Mouse (Mus musculus) kidney, postnatal 4 days (tissue): ENCODE results near the gene Irf2bpl.
A peak's percentile ranks its signal among the peaks of the same experiment; 100 is the strongest.

ENCODE experiments used
- DNase-seq, 2 experiments: peaks; one replicate each; pipeline ENCODE4 v3.0.0; 2021; ENCODE audit warnings: mixed read lengths in 2 of 2

The Irf2bpl gene

DNA sequence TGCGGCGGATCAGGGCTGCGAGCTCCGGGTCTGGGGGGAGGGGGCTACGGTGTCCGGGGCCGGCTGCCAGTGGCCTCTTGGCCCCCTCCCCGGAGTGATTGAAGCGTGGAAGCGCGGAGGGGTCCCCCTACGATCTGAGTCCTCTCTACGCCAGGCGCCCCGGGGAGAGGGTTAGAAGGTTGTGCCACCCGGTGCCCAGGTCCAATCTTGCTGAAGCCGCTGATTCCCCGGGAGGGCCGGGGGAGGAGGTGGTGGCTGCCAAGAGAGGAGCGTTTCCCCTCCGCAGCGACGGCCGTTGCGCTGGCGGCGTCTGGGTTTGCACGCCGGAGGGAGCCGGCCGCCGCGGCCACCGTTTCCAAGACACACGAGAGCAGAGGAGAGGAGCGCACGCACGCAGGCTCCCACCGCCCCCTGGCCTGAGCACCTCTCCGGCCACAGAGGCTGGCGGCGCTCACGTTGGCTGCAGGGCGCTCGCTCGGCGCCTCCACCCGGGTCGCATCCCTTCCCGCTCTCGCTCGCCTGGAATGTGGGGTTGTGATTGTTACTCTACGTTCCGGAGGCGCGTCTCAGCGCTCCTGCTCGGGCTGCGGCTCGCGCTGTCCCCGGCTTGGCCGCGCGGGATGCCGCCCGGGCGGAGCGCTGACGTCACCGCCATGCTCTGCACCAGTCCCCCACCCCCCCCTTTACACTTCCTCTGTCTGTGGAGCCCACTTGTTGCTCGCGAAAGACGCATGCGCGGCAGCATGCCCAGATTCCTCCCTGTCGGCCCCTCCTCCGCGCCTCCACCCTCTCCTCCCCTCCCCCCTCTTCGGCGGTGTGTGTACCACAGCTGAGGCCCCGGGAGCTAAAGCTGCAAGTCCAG, at the start of gene Irf2bpl:
Gene Irf2bpl, minus strand, starts transcription at position 602 of the 862 bp plus-strand sequence.
- peak; percentile 100 for DNase-seq

DNA sequence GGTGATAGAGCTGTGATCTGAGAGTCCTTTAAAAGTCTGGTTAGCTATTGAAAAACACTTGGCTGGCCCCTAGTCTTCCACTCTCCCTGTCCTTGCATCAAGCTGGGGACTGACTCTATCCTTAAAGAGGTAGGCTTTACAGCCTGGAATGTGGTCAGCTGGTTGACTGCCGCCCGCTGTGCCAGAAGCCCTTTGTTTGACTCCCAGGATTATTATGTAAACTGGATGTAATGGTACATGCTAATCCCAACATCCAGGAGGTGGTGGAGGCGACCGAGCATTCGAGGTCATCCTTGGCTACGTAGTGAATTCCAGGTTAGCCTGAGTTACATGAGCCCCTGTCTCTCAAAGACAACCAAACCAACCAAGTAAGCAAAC, 48.0 kb upstream of the Irf2bpl start:
- peak in 1 of 2 experiments; percentile 55 for DNase-seq

DNA sequence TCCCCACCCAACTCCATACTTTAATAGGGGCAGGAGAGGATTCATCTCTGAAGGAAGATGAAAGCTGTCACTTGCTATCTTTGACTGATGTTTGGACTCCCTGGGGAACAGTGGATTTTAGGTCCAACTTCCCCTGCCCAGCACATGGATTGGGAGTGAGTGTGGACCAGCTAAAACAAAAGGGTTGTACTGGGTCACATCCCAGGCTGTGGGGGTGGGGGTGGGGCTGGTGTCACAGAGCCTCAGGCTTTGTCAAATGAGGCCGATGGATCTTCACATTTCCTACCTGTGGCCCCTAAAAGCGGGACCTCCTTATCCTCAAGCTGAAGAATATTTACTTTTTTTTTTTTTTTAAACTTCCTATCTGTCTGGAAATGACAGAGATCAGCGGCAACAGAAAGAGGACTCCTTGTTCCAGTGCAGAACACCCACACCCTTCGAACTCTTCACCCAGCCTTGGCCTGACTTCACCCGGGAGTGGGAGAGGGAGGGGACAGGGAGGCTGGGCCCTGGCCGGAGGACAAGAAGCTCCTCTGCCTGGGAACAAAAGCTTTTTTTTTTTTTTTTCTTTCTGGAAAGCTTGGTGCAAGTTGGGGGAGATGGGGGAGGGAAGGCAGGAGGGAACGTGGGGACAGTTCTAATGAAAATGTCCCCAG, 47.4 kb upstream of the Irf2bpl start:
- DNase-seq, result peak; percentile 52 to 72

DNA sequence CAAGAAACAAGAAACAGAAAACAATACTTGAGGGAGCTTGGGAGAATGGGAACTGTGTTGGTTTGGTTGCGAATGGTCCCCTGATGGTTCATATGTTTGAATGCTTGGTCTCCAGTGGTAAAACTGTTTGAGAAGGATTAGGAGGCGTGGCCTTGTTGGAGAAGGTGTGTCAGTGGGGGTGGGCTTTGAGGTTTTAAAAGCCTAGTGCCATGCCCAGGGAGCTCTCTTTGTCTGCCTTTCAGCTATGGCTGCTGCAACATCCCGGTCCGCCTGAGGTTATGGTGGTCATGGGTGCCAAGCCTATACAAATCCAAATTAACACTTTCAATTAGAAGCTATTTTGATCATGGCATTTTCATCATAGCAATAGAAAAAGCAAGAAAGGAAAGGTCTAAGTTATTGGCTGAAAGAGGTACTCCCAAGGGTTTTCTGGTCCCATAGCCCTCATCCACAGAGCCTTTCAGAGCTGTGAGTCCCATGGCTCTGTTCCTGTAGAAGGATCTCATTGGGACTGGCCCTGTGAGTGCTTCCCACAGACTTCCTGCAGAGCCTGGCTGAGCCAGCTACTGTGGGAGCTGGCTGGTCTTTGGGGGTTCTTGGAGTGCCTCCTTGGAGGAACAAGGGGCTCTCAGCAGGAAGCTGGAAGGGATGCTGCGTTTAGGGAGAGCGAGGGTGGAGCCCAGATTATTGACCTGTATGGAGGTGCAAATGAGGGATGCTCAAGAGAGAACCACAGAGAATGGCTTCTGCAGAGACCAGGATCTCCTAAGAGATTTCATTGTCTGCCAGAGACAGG, 46.5 kb upstream of the Irf2bpl start:
- DNase-seq, result no peak

DNA sequence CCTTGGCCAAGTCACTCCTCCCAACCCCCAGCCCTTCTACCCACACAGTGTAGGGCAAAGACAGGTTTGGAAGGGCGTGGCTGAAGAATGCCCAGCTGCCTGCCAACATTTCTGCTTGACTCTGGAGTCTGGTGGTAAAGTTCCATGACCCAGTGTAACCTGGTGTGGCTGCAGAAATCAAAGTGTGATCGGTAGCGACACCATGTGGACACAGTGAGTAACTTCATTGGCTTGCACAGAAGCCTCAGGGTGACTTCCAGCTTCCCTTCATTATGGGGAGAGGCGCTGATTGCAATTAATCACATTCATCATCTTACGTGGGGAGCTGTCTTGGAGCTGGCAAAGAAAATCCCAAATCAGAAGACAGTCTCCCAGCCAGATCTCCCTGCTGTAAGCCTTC, 39.2 kb upstream of the Irf2bpl start:
- peak; percentile 82 to 86 for DNase-seq

DNA sequence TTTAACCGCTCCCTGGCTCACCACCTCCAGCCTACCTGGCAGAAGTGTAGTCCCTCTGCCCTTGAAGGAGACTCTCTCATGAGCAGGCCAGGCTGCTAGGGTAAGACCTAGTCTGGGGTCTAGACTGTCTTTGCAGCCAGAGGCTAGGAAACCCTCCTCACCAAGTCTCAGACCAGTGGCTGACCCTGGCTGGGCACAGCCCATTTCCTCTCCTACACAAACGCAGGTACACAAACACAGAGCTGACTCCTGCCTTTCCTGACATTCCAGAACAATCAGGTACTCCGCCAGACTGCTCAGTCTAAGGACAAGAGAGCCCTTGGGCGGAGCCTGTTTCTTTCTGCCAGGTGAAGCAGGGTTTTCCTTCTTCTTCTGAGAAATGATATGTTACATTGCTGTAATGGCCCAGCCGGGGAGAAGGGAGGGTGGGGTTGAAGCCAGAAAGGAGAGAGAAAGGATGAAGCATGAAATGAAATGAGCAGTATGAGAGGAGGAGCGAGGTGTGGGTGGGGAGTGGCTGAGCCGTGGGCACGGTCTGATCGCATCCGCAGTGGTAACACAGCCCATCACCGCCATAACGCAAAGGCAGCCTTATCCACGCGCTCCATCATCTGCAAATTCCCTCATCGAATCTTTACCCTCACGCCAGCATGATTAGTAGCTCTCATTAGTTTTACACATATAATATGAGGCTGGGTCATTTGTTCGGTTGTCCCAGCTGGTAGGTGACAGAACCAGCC, 34.6 kb upstream of the Irf2bpl start:
- peak in 1 of 2 experiments; percentile 31 for DNase-seq

DNA sequence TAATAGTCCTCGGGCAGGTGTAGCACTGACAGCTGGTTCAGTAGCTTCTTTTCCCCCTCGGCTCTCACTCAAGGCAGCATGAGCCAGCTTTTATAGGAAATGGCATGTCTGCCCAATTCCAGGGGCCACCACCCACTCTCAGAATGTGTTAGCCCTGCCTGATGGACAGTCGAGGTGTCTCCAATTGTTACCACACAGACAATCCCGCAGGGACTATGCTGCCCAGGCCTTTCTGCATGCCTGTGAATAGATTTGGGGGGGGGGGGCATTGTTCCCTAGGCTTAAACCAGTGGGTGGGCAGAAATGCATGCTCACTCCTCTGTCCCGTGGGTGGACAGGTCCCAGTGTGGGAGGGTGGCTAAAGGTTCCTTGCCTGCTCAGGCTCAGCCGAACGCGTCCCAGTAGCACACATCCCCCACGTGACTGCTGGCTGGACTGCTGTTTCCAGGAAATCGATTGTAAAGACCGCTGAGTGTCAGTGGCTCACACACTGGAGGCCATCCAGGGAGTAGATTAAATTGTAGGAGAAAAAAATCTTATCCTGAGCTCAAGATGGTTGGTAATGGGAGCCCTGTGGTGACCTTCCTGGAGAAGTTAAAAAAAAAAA, 33.9 kb upstream of the Irf2bpl start:
- peak; percentile 66 to 73 for DNase-seq

DNA sequence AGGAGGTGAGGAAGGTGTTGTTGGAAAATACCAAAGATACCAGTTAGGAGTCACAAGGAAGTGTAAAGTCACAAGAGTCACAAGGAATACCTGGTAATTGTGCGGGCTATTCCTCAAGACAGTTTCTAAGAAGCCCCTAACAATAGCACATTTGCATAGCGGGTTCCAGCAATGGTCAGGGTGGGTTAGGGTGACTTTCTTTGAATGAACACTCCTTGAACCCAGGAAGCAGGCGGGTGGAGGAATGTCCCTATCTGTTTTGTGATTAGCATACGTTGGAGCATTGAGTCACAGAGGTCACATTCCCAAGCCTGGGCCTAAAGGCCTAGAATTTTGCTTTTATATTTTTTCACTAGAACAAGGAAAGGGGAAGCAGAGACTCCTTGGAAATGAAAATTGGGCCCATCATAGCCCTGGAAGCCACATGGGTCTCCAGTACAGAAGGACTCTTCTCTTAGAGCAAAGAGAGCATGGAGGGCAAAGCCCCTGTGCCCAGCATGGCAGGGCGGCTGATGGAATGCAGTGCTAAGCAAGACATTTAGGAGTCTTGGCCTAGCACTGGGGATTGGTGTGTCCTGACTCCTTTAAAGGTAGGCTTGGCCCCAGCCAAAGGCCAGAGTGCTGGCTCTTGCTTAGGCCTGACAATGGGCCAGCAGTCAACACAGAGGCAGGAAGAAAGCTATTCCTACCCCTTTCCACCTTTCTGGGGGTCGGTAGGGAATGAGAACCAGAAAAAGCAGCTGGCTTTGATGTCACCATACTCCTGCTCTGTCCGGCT, 32.4 kb upstream of the Irf2bpl start:
- DNase-seq, result no peak

DNA sequence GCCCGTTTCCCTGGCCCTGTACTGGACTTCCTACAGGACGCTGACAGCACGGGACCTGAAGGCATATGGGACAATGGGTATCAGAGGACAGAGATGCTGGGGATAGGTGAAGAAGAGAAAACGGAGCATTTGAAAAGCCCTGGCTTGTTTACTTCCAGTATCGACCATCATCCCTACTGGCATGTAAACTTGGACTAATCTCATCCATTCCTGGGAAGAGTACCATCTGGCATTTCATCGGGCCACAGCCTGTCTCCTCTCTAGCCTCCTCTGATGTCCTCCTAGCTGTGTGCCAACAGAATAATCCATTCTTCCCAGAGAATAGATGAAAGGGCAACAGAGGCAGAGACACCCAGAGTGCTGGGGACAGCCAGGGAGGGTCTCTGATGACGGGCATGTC, 31.0 kb upstream of the Irf2bpl start:
- DNase-seq, result no peak

DNA sequence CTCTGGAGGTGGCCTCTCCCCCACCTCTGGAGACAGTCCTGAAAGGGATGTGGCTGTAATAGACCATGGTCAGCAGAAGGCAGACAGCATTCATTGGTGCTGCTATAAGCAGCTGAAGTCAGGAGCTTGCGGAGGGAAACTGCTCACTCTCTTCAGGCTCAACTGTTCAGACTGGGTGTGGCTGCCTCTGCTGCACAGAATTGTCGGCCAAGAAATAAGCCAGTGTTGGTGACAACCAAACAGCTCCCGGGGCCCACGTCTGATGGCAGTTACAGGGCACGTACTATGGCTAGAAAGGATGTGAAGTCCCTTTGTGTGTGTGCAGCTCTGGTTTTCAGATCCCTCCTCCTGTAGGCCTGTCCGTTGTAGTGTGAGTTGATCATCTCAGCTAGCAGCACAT, 30.2 kb upstream of the Irf2bpl start:
- no peak for DNase-seq

DNA sequence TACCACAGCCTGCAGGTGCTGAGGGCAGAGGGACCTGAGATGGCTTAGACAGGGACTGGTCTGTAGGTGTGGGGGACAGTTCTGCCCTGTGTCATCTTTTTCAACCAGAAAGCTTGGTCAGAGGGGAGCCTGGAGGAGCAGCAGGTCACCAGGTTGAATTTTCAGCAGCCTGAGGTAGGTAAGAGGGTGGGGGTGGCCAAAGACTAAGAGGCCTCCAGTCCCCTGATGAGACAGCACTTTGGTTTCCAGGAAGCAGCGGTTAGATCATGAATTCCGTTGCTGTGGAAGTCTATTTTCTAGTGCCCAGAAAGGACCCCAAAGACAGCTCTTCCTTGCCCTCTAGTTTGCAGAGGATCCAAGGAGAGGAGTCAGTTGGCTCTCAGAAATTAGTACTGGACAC, 29.8 kb upstream of the Irf2bpl start:
- no peak for DNase-seq

DNA sequence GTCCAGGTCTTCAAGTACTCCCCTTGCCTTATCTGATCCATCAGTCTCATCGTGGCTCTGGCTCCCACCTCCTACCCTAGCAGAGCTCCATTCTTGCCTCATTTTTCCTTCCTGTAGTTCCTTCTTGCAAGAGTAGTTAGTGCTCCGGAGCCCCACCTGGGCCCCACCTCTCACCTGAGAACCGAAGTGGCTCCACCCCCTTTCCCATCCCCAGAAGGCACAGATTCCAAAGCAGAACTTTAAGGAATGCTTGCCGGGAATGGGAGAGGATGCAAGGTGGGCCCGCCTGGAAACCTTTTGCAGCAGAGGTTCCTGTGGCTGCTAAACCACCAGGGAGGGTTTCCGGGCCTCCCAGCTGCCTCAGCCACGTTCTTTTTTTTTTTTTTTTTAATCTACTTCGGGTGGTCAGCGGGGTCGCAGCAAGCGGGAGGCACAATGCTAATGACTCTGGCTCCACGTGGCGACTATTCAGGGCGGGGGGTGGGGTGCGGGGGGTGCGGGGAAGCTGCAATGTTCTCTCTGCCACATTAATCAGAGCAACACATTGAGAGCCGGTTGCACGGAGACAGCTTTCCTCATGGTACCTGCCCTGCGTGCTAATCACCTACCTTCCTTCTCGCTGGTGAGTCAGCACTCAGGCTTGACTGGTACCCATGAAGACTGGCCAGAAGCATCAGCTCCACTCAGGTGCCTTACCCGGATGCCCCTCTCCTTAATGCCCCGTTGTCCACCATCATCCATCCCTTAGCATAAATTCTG, 27.9 kb upstream of the Irf2bpl start:
- peak in 1 of 2 experiments; percentile 51 for DNase-seq

DNA sequence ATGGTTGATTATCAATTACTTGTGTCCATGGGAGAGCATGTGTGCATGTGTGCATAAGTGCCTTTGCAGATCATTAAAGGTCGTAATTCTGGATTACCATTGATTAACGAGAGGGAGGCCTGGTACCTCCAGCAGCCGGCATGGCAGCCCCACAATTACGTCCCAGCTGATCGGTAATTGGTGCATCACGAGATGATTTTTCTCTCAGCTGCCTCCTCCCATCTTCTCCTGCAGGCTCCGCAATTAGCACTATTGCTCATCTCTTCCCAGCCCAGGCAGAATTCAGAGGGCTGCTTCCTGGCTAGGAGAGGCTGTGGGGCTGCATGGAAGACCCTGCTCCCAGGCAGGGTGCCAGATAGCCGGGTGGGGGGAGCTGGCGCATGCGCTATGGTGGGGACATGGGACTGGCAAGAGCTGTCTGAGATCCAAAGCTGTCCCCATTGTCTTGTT, 26.9 kb upstream of the Irf2bpl start:
- peak; percentile 58 to 62 for DNase-seq

DNA sequence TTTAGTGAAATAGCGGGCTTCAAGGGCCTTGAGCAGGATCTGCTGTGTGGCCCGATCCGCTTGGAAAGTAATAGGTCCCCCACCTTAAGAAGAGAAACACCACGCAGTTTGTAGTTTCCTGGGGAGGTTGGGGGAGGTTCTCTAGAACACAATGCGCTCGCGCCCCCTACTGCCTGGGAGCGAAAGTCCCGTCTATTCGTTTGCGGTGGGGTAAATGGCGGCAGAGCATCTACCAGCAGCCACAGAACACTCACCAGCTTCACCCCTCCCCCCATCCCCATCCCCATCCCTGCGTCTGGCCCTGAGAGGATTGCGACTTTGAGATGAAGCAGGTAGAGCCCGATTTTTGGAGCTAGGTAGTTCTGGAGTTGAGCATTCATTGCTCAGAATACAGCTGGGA, 21.8 kb upstream of the Irf2bpl start:
- peak; percentile 92 for DNase-seq

DNA sequence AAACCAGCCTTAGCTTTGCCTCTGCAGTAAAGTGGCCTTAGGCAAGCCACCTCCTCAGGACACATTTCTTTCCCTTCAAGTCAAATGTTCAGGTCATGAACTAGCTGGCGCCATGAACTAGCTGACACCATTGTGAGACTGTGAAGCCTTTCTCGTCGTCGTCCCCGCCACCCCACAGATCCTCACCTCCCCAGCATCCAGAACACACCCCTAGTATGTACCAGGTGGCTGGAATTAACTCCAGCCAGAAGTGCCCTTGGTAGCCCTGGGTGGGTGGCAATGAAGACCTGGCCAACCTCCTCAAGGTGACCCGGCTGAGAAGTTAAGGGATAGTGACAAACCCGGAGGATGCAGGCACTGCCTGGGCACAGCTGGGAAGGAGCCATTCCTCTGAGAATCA, 21.3 kb upstream of the Irf2bpl start:
- no peak for DNase-seq

DNA sequence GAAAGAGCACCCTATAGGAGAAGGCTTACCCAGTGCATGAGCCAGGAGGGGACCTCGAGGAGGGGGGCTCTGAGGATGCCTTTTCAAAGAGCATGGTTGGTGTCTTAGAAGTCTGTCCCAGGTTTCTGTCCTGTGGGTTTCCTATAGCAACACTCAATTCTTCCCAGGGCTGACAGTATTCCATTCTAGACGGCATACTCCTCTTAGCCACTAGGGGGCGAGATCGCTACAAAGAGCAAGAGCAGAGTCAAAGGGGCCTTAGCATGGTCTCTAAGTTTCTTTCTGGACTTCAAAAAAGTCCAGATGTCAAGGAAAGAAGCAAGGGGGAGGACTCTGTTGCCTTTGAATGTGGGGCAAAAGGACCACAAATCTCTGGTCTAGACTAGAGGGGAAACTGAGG, 20.6 kb upstream of the Irf2bpl start:
- DNase-seq, result peak; percentile 69 to 79

DNA sequence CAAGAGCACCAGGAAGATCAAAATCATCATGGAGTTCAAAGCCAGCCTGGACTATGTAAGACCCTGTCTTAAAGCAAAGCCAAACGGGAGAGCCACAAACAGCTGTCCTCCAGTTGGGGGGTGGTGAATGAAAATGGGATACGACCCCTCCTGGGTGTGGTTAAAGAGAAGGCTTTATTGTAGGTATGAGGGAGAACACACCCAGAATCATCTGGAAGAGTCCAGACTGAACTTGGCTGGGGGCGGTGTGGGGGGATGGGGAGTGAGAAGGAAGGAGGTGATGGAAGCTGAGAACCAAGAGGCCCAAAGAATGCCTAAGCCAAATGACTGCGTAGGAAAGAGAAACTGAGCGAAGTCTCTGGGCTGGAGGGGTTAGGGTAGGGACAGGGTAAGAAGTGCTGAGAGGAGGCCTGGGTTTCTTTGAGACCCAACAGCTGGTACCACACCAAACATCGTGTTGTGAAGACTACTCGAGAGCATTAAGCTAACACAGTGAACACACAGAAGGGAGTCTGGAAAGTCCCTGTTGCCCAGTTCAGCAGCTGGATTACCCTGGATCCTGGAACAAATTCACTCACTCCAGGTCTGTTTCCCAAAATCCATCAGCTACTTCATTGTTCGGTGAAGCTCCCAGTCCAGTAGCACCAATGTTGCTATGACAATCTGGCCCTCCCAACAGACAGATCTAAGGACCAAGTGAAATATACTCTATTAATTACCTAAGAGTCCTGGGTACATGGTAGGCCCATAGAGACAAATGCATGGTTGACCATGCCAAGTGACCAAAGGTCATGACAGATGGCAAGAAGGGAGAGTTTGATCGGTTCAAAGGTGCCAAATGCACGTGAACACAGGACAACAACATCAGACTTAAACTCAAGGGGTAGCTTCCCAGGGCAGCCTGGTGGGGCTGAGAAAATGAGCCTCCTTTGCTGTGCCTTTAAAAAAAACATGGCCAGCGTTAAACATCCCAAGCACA, 19.5 kb upstream of the Irf2bpl start:
- no peak for DNase-seq

DNA sequence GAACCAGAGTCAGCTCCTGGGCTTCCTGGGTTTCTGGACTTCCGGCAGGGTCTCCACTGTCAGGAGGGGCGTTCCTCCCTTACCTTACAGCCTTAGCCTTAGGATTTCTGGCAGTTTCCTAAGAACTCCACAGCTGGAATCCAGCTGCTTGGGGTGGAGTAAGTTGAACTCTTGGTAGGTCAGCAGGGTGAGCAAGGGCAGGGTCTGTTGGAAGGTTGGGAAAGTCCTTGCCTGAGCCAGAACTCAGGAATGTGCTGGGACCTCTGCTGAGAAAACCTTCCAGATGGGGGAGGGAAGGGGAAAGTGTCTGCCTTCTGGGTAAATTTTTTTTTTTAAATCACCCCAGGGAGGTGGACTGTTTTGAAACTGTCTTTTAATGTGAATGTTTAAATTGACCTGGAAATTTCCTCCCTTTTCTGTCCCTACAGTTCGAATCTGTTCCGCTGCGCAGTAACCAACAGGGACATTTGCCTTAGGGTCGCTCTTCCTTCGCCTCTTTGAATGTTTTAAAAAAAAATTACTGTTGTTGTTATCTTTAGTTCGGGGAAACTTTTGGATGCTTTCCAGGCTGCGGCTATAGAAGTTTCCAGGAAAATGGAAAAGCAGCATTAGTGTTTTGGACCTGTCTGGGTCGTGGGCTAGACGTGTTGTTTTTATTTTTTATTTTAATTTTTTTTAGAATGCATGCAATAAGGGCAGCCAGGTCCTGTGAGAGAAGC, 15.0 kb upstream of the Irf2bpl start:
- DNase-seq, result peak; percentile 69 to 77

DNA sequence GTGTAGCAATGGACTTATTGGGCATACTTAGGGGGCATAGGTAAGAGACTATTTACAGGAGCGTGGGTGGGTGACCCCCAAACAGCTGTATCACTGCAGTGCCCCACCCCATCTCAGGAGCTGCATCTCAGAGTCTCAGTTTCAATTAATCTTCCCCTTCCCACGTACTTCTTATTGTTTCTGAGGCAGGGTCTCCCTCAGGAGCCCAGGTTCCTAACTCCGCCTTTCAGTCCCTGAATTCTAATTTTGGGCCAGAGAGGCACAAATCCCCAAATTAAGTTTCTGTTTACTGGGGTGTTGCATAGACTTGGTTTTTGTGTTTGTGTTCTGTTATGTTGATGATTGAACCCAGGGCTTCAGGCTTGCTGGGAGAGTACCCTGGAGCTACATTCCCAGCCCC, 13.8 kb upstream of the Irf2bpl start:
- DNase-seq, result no peak
